Mouse (Mus musculus) heart, postnatal 0 days (tissue): ENCODE data around the gene Erf.

Experiments used
- CTCF ChIP-seq: IDR thresholded peaks from 2 replicates; pipeline ENCODE4 v1.5.1; 2016; ENCODE audit warnings: antibody characterized with exemption, control low read depth, low read depth
- EP300 ChIP-seq: IDR thresholded peaks from 2 replicates; pipeline ENCODE4 v1.6.1; 2016; ENCODE audit warnings: antibody characterized with exemption, low read depth

- TF ChIP-seq CTCF (no peak), EP300 (no peak)
Measured at GRCm38 (mm10) chr7:25269029-25269428, 18.5 kb upstream of the Erf start.
